Mouse (Mus musculus): ENCODE data around the gene Atox1.

GRCm38 (mm10) chr11:55470761-55471160 lies 9.7 kb upstream of the Atox1 start:
- no peak for TF ChIP-seq POLR2A (IDR thresholded peaks at IDR 0.05; ENCODE audit: borderline replicate concordance, extremely low read depth, low read depth, low read length)
- no peak for TF ChIP-seq CTCF (IDR thresholded peaks at IDR 0.05; ENCODE audit: insufficient read depth, low read length)
